Mouse (Mus musculus): ENCODE data around the gene Gata3.

Gata3 gene

GRCm38 (mm10) chr2:9885217-9885770 is 4.5 kb downstream of the Gata3 start:
- DNase-seq, result peak; percentile 50 to 55

- peak in 1 of 2 experiments; percentile 33 for DNase-seq
These were observed 5.2 kb downstream of the Gata3 start for GRCm38 (mm10) chr2:9884533-9885216.

GRCm38 (mm10) chr2:9883803-9884532 is 5.9 kb downstream of the Gata3 start:
- DNase-seq, result no peak

GRCm38 (mm10) chr2:9882926-9883802 is 6.7 kb downstream of the Gata3 start:
- peak; percentile 34 to 65 for DNase-seq

- DNase-seq, result peak; percentile 38 to 56
These were observed 7.4 kb downstream of the Gata3 start for GRCm38 (mm10) chr2:9882371-9882925.

- DNase-seq, result peak in 1 of 2 experiments; percentile 38
These were observed 8.2 kb downstream of the Gata3 start for GRCm38 (mm10) chr2:9881611-9882023.

GRCm38 (mm10) chr2:9881051-9881591 is 8.7 kb downstream of the Gata3 start, which contains the start of gene 4930412O13Rik:
4930412O13Rik (plus strand) TSS chr2:9881252.
- DNase-seq, result peak in 1 of 2 experiments; percentile 34

- peak in 1 of 2 experiments; percentile 15 for DNase-seq
These were observed 9.6 kb downstream of the Gata3 start for GRCm38 (mm10) chr2:9880271-9880670.

GRCm38 (mm10) chr2:9879493-9879892 is 10.3 kb downstream of the Gata3 start:
- peak; percentile 90 to 93 for DNase-seq

- peak in 1 of 2 experiments; percentile 30 for DNase-seq
These were observed 10.7 kb downstream of the Gata3 start for GRCm38 (mm10) chr2:9879092-9879491.

- DNase-seq, result peak in 1 of 2 experiments; percentile 26
These were observed 11.2 kb downstream of the Gata3 start for GRCm38 (mm10) chr2:9878564-9879081.

GRCm38 (mm10) chr2:9877966-9878563 is 11.8 kb downstream of the Gata3 start:
- DNase-seq, result peak in 1 of 2 experiments; percentile 28

- peak in 1 of 2 experiments; percentile 42 for DNase-seq
These were observed 12.5 kb downstream of the Gata3 start for GRCm38 (mm10) chr2:9877326-9877690.

GRCm38 (mm10) chr2:9876621-9877325 is 13.1 kb downstream of the Gata3 start:
- DNase-seq, result peak in 1 of 2 experiments; percentile 26

GRCm38 (mm10) chr2:9875676-9876357 is 14.0 kb downstream of the Gata3 start:
- DNase-seq, result no peak

- DNase-seq, result no peak
These were observed 14.6 kb downstream of the Gata3 start for GRCm38 (mm10) chr2:9875220-9875619.

GRCm38 (mm10) chr2:9874467-9875219 is 15.2 kb downstream of the Gata3 start:
- DNase-seq, result peak in 1 of 2 experiments; percentile 15

- no peak for DNase-seq
These were observed 16.1 kb downstream of the Gata3 start for GRCm38 (mm10) chr2:9873757-9874156.

GRCm38 (mm10) chr2:9872682-9873081 is 17.2 kb downstream of the Gata3 start:
- DNase-seq, result peak in 1 of 2 experiments; percentile 18
